Mouse (Mus musculus) heart, embryonic 15.5 days (tissue): ENCODE measurements around the gene Dcst1. TPM values are rescaled to one million over a fixed set of nuclear protein-coding genes. Genes with fewer than 3 reads are reported as not detected.

Experiments
- ATAC-seq: fragments of 200-750 bp; cut with Nextera tagmentation; replicated peaks from 2 replicates; pipeline ENCODE4 v1.8.0; 2017; ENCODE audit warnings: low read depth, moderate TSS enrichment; ENCODE audit not compliant: insufficient number of reproducible peaks, insufficient read depth, low FRiP score
- H3K27ac ChIP-seq: fragments of 300-500 bp; sonication (generic); 2 replicates; pipeline ENCODE4 v1.5.1; 2015; ENCODE audit warnings: mild to moderate bottlenecking, inconsistent platforms
- H3K27me3 ChIP-seq: fragments of 300-500 bp; sonication (generic); 2 replicates; pipeline ENCODE4 v1.6.1; 2015; ENCODE audit warnings: inconsistent platforms
- H3K36me3 ChIP-seq: fragments of 300-500 bp; sonication (generic); 2 replicates; pipeline ENCODE4 v1.6.1; 2015; ENCODE audit warnings: mild to moderate bottlenecking, inconsistent platforms
- H3K4me1 ChIP-seq: fragments of 300-500 bp; sonication (generic); replicated peaks from 2 replicates; pipeline ENCODE4 v1.6.1; 2015; ENCODE audit warnings: inconsistent platforms
- H3K4me2 ChIP-seq: fragments of 300-500 bp; sonication (generic); 2 replicates; pipeline ENCODE4 v1.6.1; 2015; ENCODE audit warnings: inconsistent platforms, mild to moderate bottlenecking, moderate library complexity
- H3K4me3 ChIP-seq: fragments of 300-500 bp; sonication (generic); 2 replicates; pipeline ENCODE4 v1.5.1; 2015; ENCODE audit warnings: mild to moderate bottlenecking, inconsistent platforms
- H3K9ac ChIP-seq: fragments of 300-500 bp; sonication (generic); 2 replicates; pipeline ENCODE4 v1.6.1; 2015; ENCODE audit warnings: mild to moderate bottlenecking, inconsistent platforms
- H3K9me3 ChIP-seq: fragments of 300-500 bp; sonication (generic); replicated peaks from 2 replicates; pipeline ENCODE4 v1.6.1; 2016; ENCODE audit warnings: inconsistent platforms
- WGBS: fragments of 180-500 bp; shearing (Covaris S2); methylation state at CpG from one replicate; pipeline ENCODE4 v1.1.7; 2015; ENCODE audit warnings: mixed read lengths; 5-methylcytosine and 5-hydroxymethylcytosine counted together
- polyA plus RNA-seq: library from polyadenylated mRNA; unstranded; fragments of >200 nt; fragmentation: Nextera tagmentation; extraction: Ambion mirVana; gene quantifications from 2 replicates; pipeline ENCODE4 v1.2.1, GENCODE M21; 2015

Dcst1 gene
- polyA plus RNA-seq, 1 experiment from 2014 or later: 0.06 TPM

GRCm38 (mm10) chr3:89387632-89388031, 22.6 kb upstream of the Dcst1 start:
- H3K9me3 ChIP-seq: no peaks in the 10 kb centered on the region
- H3K4me1 ChIP-seq: peaks cover 41% of the 10 kb centered on the region
- no peak overlapping the region for H3K4me3 ChIP-seq
- H3K4me2 ChIP-seq: no peak overlapping the region
- H3K27ac ChIP-seq: no peak overlapping the region
- no peaks in the 10 kb centered on the region for H3K36me3 ChIP-seq
- H3K9ac ChIP-seq: no peak overlapping the region
- WGBS: 83% methylated on average over 11 of the region's 11 CpGs
- ATAC-seq: no peak
- H3K27me3 ChIP-seq: no peaks in the 10 kb centered on the region

- Histone ChIP-seq H3K4me3 (no peak overlapping the region), H3K9ac (no peak overlapping the region), H3K27me3 (no peaks in the 10 kb centered on the region), H3K4me2 (no peak overlapping the region), H3K27ac (no peak overlapping the region), H3K9me3 (no peaks in the 10 kb centered on the region), H3K36me3 (no peaks in the 10 kb centered on the region), H3K4me1 (peaks cover 39% of the 10 kb centered on the region)
- ATAC-seq: no peak
- WGBS: 64% methylated on average over 17 of the region's 17 CpGs
Observed at GRCm38 (mm10) chr3:89386438-89387420, 21.7 kb upstream of the Dcst1 start.

GRCm38 (mm10) chr3:89385451-89385850, 20.4 kb upstream of the Dcst1 start:
- Histone ChIP-seq H3K9me3 (no peaks in the 10 kb centered on the region), H3K27me3 (no peaks in the 10 kb centered on the region), H3K27ac (no peak overlapping the region), H3K4me2 (no peak overlapping the region), H3K36me3 (peaks cover 5% of the 10 kb centered on the region; the same call in 1 of the 2 replicates), H3K9ac (no peak overlapping the region), H3K4me3 (no peak overlapping the region), H3K4me1 (peaks cover 26% of the 10 kb centered on the region)
- no peak for ATAC-seq
- 50% methylated on average over 11 of the region's 11 CpGs for WGBS

GRCm38 (mm10) chr3:89384331-89385076, 19.5 kb upstream of the Dcst1 start:
- Histone ChIP-seq H3K4me3 (no peak overlapping the region), H3K4me1 (peaks cover 17% of the 10 kb centered on the region), H3K9ac (no peak overlapping the region), H3K27me3 (no peaks in the 10 kb centered on the region), H3K36me3 (peaks cover 12% of the 10 kb centered on the region; the same call in 1 of the 2 replicates), H3K27ac (no peak overlapping the region), H3K9me3 (no peaks in the 10 kb centered on the region), H3K4me2 (no peak overlapping the region)
- no peak for ATAC-seq
- 72% methylated on average over 12 of the region's 12 CpGs for WGBS

- H3K9ac ChIP-seq: no peak overlapping the region
- H3K36me3 ChIP-seq: peaks cover 16% of the 10 kb centered on the region; the same call in 1 of the 2 replicates
- no peaks in the 10 kb centered on the region for H3K9me3 ChIP-seq
- H3K27me3 ChIP-seq: no peaks in the 10 kb centered on the region
- H3K4me1 ChIP-seq: peaks cover 19% of the 10 kb centered on the region
- H3K4me3 ChIP-seq: no peak overlapping the region
- WGBS: 85% methylated on average over 5 of the region's 5 CpGs
- H3K27ac ChIP-seq: no peak overlapping the region
- ATAC-seq: no peak
- no peak overlapping the region for H3K4me2 ChIP-seq
Observed at GRCm38 (mm10) chr3:89383651-89384255, 18.7 kb upstream of the Dcst1 start.

GRCm38 (mm10) chr3:89382950-89383349, 17.9 kb upstream of the Dcst1 start:
- no peak for ATAC-seq
- Histone ChIP-seq H3K4me1 (peaks cover 24% of the 10 kb centered on the region), H3K9ac (no peak overlapping the region), H3K27me3 (no peaks in the 10 kb centered on the region), H3K4me3 (no peak overlapping the region), H3K9me3 (no peaks in the 10 kb centered on the region), H3K27ac (no peak overlapping the region), H3K4me2 (no peak overlapping the region), H3K36me3 (peaks cover 16% of the 10 kb centered on the region; the same call in 1 of the 2 replicates)
- 80% methylated on average over 5 of the region's 5 CpGs for WGBS

- ATAC-seq: no peak
- WGBS: 85% methylated on average over 9 of the region's 9 CpGs
- peaks cover 25% of the 10 kb centered on the region for H3K4me1 ChIP-seq
Observed at GRCm38 (mm10) chr3:89382033-89382882, 17.2 kb upstream of the Dcst1 start.

GRCm38 (mm10) chr3:89381233-89381632, 16.2 kb upstream of the Dcst1 start:
- Histone ChIP-seq H3K4me2 (no peak overlapping the region), H3K27ac (no peak overlapping the region), H3K27me3 (no peaks in the 10 kb centered on the region), H3K9me3 (no peaks in the 10 kb centered on the region), H3K36me3 (peaks cover 16% of the 10 kb centered on the region; the same call in 1 of the 2 replicates), H3K4me3 (no peak overlapping the region), H3K9ac (no peak overlapping the region), H3K4me1 (peaks cover 25% of the 10 kb centered on the region)
- 77% methylated on average over 11 of the region's 11 CpGs for WGBS
- ATAC-seq: no peak

More at GRCm38 (mm10) chr3:89382033-89382882, 17.2 kb upstream of the Dcst1 start:
- Histone ChIP-seq H3K27ac (no peak overlapping the region), H3K27me3 (no peaks in the 10 kb centered on the region), H3K4me2 (no peak overlapping the region), H3K9me3 (no peaks in the 10 kb centered on the region), H3K9ac (no peak overlapping the region), H3K36me3 (peaks cover 16% of the 10 kb centered on the region; the same call in 1 of the 2 replicates), H3K4me3 (no peak overlapping the region)

- no peak for ATAC-seq
- H3K4me2 ChIP-seq: no peak overlapping the region
- H3K36me3 ChIP-seq: peaks cover 16% of the 10 kb centered on the region; the same call in 1 of the 2 replicates
- H3K4me3 ChIP-seq: no peak overlapping the region
- no peak overlapping the region for H3K9ac ChIP-seq
- H3K27ac ChIP-seq: no peak overlapping the region
- WGBS: 90% methylated on average over 18 of the region's 18 CpGs
- H3K9me3 ChIP-seq: no peaks in the 10 kb centered on the region
- H3K27me3 ChIP-seq: no peaks in the 10 kb centered on the region
- H3K4me1 ChIP-seq: peaks cover 25% of the 10 kb centered on the region
Observed at GRCm38 (mm10) chr3:89380711-89381110, 15.7 kb upstream of the Dcst1 start.

- 91% methylated on average over 14 of the region's 14 CpGs for WGBS
- H3K9ac ChIP-seq: no peak overlapping the region
- peaks cover 25% of the 10 kb centered on the region for H3K4me1 ChIP-seq
- no peak overlapping the region for H3K4me3 ChIP-seq
- ATAC-seq: no peak
- no peak overlapping the region for H3K4me2 ChIP-seq
- no peaks in the 10 kb centered on the region for H3K27me3 ChIP-seq
- peaks cover 16% of the 10 kb centered on the region; the same call in 1 of the 2 replicates for H3K36me3 ChIP-seq
- no peaks in the 10 kb centered on the region for H3K9me3 ChIP-seq
- H3K27ac ChIP-seq: no peak overlapping the region
Observed at GRCm38 (mm10) chr3:89380291-89380690, 15.2 kb upstream of the Dcst1 start.
